Mouse (Mus musculus): ENCODE results near the gene Tnnt1.

The Tnnt1 gene

GRCm38 (mm10) chr7:4521231-4522003, 5.2 kb upstream of the Tnnt1 start:
- no peak for DNase-seq

GRCm38 (mm10) chr7:4518487-4518886, 2.3 kb upstream of the Tnnt1 start:
- DNase-seq: no peak

- no peak for DNase-seq
These were observed 329 bp downstream of the Tnnt1 start for GRCm38 (mm10) chr7:4515853-4516252.

GRCm38 (mm10) chr7:4513829-4514712, 2.1 kb downstream of the Tnnt1 start:
- DNase-seq: no peak

- DNase-seq: peak in 1 of 2 experiments; percentile 56
These were observed 2.9 kb downstream of the Tnnt1 start for GRCm38 (mm10) chr7:4513236-4513635.

- DNase-seq: no peak
These were observed 4.5 kb downstream of the Tnnt1 start for GRCm38 (mm10) chr7:4511489-4512224.

GRCm38 (mm10) chr7:4509863-4510608, 6.1 kb downstream of the Tnnt1 start:
- peak; percentile 72 to 77 for DNase-seq

- DNase-seq: no peak
These were observed 7.5 kb downstream of the Tnnt1 start for GRCm38 (mm10) chr7:4508739-4509116.

GRCm38 (mm10) chr7:4508062-4508738, 8.0 kb downstream of the Tnnt1 start:
- DNase-seq: no peak

GRCm38 (mm10) chr7:4507220-4507619, 9.0 kb downstream of the Tnnt1 start:
- DNase-seq: no peak

- DNase-seq: no peak
These were observed 11.3 kb downstream of the Tnnt1 start for GRCm38 (mm10) chr7:4504646-4505435.

GRCm38 (mm10) chr7:4503858-4504257, 12.3 kb downstream of the Tnnt1 start:
- DNase-seq: no peak

GRCm38 (mm10) chr7:4503100-4503499, 13.1 kb downstream of the Tnnt1 start:
- no peak for DNase-seq

- peak; percentile 46 to 66 for DNase-seq
These were observed 13.6 kb downstream of the Tnnt1 start for GRCm38 (mm10) chr7:4502421-4503090.

- DNase-seq: peak; percentile 97 to 98
These were observed 14.4 kb downstream of the Tnnt1 start, which contains the start of gene Ppp1r12c for GRCm38 (mm10) chr7:4501558-4502397. Ppp1r12c (minus strand) TSS chr7:4501680.

- peak; percentile 74 to 80 for DNase-seq
These were observed 15.2 kb downstream of the Tnnt1 start for GRCm38 (mm10) chr7:4500892-4501471.

- no peak for DNase-seq
These were observed 17.1 kb downstream of the Tnnt1 start for GRCm38 (mm10) chr7:4499034-4499433.

GRCm38 (mm10) chr7:4498251-4498650, 17.9 kb downstream of the Tnnt1 start:
- DNase-seq: peak; percentile 48 to 54
